Mouse (Mus musculus): ENCODE measurements around the gene 0610010K14Rik.

0610010K14Rik gene

GRCm38 (mm10) chr11:70235254-70235900 lies 2.3 kb downstream of the 0610010K14Rik start:
- in situ Hi-C loops (cut with MboI; ENCODE audit: low sequenced_read_pairs) = no loop called here

GRCm38 (mm10) chr11:70234497-70234896 lies 3.2 kb downstream of the 0610010K14Rik start:
- in situ Hi-C loops (cut with MboI; ENCODE audit: low sequenced_read_pairs) = no loop called here

GRCm38 (mm10) chr11:70234037-70234436 lies 3.7 kb downstream of the 0610010K14Rik start:
- in situ Hi-C loops (cut with MboI; ENCODE audit: low sequenced_read_pairs) = no loop called here

- in situ Hi-C loops (cut with MboI; ENCODE audit: low sequenced_read_pairs) = no loop called here
These were observed 4.7 kb downstream of the 0610010K14Rik start for GRCm38 (mm10) chr11:70233016-70233415.

GRCm38 (mm10) chr11:70232546-70232945 lies 5.2 kb downstream of the 0610010K14Rik start:
- in situ Hi-C loops (cut with MboI; ENCODE audit: low sequenced_read_pairs) = no loop called here

GRCm38 (mm10) chr11:70230239-70230727 lies 7.4 kb downstream of the 0610010K14Rik start:
- in situ Hi-C loops (cut with MboI; ENCODE audit: low sequenced_read_pairs) = no loop called here

GRCm38 (mm10) chr11:70229260-70230010 lies 8.3 kb downstream of the 0610010K14Rik start, which contains the start of gene Bcl6b:
Gene Bcl6b (minus strand): TSS chr11:70229798.
- in situ Hi-C loops (cut with MboI; ENCODE audit: low sequenced_read_pairs) = no loop called here

- in situ Hi-C loops (cut with MboI; ENCODE audit: low sequenced_read_pairs) = no loop called here
These were observed 8.9 kb downstream of the 0610010K14Rik start for GRCm38 (mm10) chr11:70228828-70229227.

- in situ Hi-C loops (cut with MboI; ENCODE audit: low sequenced_read_pairs) = no loop called here
These were observed 10.0 kb downstream of the 0610010K14Rik start for GRCm38 (mm10) chr11:70227661-70228245.

GRCm38 (mm10) chr11:70227126-70227525 lies 10.6 kb downstream of the 0610010K14Rik start:
- in situ Hi-C loops (cut with MboI; ENCODE audit: low sequenced_read_pairs) = no loop called here

- in situ Hi-C loops (cut with MboI; ENCODE audit: low sequenced_read_pairs) = no loop called here
These were observed 11.2 kb downstream of the 0610010K14Rik start for GRCm38 (mm10) chr11:70226602-70226890.

GRCm38 (mm10) chr11:70225798-70226601 lies 11.7 kb downstream of the 0610010K14Rik start:
- in situ Hi-C loops (cut with MboI; ENCODE audit: low sequenced_read_pairs) = no loop called here

- in situ Hi-C loops (cut with MboI; ENCODE audit: low sequenced_read_pairs) = no loop called here
These were observed 14.0 kb downstream of the 0610010K14Rik start for GRCm38 (mm10) chr11:70223724-70224123.

GRCm38 (mm10) chr11:70221603-70222500 lies 15.9 kb downstream of the 0610010K14Rik start:
- in situ Hi-C loops (cut with MboI; ENCODE audit: low sequenced_read_pairs) = no loop called here

GRCm38 (mm10) chr11:70220731-70221602 lies 16.7 kb downstream of the 0610010K14Rik start, which contains the start of gene Slc16a13:
Gene Slc16a13 (minus strand): TSS chr11:70221064.
- in situ Hi-C loops (cut with MboI; ENCODE audit: low sequenced_read_pairs) = no loop called here

GRCm38 (mm10) chr11:70220323-70220722 lies 17.4 kb downstream of the 0610010K14Rik start:
- in situ Hi-C loops (cut with MboI; ENCODE audit: low sequenced_read_pairs) = no loop called here

- in situ Hi-C loops (cut with MboI; ENCODE audit: low sequenced_read_pairs) = no loop called here
These were observed 17.8 kb downstream of the 0610010K14Rik start for GRCm38 (mm10) chr11:70219873-70220272.

- in situ Hi-C loops (cut with MboI; ENCODE audit: low sequenced_read_pairs) = no loop called here
These were observed 18.8 kb downstream of the 0610010K14Rik start for GRCm38 (mm10) chr11:70218741-70219470.
